Mouse (Mus musculus): ENCODE measurements around the gene Mmp24. TPM values are rescaled to one million over a fixed set of nuclear protein-coding genes. Genes with fewer than 3 reads are reported as not detected.
A peak's percentile ranks its signal among the peaks of the same experiment; 100 is the strongest.

Mmp24 gene
- total RNA-seq, 2 experiments from 2014 or later = 42.0 to 46.5 TPM

DNA sequence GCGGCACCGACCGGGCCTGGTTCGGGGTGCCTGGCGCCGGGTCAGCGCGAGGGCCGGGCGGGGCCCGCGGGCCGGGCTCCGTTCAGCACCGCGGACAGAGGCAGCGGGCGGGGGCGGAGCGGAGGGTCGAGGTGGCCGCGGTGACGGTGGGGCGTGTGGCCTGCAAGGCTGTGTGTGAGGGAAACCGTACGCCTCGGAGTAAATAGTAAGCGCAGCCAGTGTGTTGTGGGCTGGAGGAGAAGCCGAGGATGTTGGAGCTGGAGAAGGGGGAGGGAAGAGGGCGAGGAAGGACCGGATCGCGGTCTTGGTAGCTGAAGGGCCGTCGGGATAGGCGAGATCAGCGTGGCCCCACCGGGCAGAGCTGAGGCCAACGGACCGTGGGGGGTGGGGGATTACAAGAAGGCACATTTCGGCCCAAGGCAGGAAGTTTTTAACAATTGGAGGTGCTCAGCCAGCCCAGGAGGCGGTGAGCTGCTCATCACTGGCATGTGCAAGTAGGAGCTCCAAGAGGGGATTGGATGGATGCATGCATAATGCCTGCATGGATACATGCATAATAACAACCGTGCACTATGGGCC is 632 bp downstream of the Mmp24 start:
- peak; percentile 37 to 48 for DNase-seq

DNA sequence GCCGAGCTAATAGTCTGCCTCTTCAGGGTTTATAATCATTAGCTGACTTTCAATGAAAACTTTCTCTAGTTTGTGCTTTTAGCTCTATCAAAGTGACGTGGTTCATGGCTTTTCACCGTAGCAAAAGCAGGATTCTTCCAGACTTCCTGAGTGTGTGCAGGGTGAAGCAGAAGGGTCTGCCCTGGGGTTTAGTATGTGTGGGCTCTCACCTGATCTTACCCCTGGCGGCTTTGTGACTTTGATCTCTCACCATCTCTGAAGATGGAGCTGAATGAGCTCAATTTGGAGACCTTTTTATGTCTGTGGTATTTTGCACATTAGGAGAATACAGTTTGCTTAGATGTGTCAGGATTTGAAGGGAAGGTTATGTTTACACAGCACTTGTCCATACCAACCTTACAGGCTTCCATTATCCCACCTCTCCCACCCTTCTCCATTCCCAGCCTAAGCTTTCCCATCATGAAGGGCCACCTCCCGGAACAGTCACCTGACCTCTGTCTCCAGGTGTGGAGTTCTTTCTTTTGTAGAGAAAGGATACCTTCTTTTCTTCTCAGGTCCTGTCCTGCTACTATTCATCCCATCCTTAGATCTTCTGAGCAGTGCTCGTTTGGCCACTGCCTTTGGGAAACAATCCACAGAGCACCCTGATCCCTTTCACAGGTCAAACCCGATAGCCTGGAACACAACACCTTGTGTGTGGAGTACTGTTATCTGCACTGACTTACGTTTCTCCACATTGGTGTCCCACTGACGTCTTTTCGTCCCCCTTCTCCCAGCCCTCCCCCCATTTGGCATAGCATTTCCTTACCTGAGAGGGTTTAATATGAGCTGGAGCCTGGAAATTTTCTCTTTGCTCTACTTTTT is 1.9 kb downstream of the Mmp24 start:
- DNase-seq = no peak

GRCm38 (mm10) chr2:155777688-155777985 is 2.5 kb downstream of the Mmp24 start:
- no peak for DNase-seq

- no peak for DNase-seq
Measured at GRCm38 (mm10) chr2:155778004-155778403, 2.9 kb downstream of the Mmp24 start.

DNA sequence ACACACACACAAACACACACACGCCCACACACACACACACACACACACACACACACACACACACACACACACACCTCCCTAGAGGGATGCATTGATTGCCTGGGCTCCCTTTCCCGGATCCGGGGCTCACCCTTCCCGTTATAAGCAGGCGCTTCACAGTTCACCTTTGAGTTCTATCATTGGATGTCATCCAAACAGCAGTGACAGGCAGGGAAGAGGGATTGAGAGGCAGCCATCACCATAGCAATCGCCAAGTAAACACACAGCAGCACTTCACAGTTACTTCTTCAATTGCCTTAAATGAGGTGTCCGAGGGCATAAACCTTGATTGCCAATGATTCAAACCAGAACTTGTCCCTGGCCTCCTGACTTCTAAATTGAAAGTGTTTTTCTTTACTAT is 3.9 kb downstream of the Mmp24 start:
- DNase-seq = no peak

DNA sequence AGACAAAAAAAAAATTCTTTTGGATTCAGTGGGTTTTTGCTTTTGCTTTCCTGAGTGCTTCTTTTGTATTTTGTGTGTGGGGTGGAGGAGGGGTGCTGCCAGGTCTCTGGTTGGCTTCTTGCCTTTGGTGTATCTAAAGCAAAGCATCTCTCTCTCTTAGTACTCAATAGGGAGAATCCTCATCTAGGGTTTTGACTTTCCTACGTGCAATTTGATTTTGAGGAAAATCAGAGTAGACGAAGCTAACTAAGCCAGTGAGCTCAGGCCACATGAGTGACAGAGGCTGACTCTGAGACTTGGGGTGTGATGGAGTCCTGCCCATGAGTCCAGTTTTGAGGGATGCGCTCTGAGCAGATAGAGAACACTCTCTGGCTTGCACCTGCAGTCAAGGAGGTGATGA is 4.4 kb downstream of the Mmp24 start:
- DNase-seq = no peak

GRCm38 (mm10) chr2:155784534-155784933 is 9.4 kb downstream of the Mmp24 start:
- DNase-seq = no peak

DNA sequence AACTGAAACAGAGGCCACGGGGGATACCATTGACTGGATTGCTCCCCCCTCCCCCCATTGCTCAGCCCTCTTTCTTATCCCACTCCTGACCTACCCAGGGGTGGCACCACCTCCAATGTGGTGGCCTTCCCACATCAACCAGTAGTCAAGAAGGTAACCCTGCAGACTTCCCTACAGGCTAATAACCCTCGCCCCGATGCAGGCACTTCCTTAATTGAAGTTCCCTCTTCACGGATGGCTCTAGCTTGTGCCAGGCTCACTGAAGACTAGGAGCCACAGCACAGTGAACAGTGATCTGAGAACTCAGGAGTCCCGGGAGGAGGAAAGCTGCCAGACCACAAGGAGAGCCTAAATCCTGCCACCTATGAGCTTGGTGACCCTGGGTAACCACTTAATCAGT is 11.8 kb downstream of the Mmp24 start:
- no peak for DNase-seq

DNA sequence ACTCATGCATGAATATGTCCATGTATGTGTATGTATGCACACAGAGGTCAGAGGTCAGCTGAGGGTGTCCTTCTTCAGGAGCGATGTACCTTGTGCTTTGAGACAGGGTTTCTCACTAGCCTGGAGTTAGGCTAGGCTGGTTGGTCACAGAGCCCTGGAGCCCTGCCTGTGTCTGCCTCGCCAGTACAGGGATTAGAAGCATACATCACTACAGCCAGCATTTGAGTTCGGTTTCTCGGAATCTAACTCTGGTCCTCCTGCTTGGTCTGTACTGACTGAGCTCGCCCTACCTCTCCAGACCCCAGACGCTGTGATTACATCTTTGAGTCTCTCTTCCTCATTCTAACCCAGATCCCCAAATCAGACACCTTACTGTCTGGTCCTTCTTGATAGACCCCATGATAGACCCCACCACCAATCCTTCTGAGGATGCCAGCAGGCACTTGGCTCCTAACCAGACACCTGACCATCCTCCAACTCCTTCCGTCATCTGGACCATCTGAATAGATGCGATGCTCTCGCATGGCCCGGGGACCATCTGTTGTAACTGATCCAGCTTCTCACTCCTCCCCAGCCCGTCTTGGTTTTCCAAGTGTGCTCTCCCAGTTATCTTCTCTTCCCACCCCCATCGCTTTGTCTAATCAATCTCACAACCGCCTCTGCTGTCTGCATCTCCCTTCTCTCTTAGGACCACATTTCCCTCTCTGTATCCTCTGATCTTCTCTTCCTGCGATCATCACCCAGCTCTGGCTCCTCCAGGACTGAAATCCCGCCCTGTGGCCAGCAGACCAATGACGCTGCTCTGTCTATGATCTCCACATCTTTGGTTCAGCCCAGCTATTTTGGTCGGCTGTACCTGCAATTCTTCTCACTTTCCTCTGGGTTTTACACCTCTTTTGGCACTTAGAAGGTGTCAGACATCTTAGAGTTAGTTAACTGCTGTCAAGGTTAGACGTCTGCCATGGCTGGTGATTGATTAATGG is 13.1 kb downstream of the Mmp24 start:
- no peak for DNase-seq

DNA sequence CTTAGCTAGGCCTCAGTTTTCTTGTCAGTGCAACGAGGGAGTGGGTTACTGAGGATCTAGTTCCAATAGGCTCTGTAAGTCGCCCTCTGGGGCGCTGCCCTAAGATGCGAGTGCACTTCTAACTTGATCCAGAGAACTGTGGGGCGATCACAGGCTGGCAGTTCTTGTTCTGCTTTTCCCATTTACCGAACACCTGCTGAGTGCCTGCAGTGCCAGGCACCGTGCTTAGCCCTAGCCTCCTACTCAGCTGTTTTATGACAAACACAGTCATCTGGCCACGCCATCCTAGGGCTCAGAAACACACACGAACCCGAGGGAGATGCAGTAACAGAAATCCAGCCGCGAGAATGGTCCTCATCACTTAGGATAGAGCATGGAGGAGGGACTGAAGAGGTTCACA is 17.8 kb downstream of the Mmp24 start:
- DNase-seq = no peak

DNA sequence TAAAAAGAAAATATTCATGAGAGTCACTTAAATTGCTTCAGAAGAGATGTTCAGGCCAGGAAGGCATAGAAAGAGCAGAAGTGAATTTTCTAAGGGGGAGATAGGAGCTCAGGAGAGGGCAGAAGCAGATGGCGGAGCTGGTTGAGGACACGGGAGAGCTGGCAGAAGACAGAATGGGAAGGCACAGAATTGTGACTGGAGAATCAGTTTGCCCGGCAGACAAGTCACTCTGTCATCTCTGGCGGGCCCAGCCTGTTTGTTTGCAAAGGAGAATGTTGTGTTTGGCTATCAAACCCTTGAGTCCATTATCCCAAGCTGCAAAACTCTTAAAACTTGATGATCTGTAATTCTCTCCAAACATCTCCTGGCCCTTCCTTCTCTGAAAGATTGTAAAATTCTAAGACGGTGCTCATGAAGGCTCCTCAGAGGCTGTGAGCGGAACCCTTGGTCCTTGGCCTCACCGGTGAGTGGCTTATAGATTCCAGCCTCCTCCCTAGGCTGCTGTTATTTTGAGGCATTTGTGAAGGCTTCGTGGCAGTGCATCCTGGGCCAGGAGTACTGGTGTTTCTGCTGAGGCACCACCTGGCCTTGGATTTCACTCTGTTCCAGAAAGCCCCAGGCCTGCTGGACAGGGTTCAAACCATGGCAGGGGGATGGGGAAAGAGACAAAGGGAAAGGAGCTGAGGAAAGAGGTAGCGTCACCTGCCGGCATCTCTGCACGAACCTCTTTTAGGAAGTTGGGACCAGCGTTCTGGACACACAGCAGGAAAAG is 19.7 kb downstream of the Mmp24 start:
- DNase-seq = no peak

- no peak for DNase-seq
Measured at GRCm38 (mm10) chr2:155798613-155799012, 23.5 kb downstream of the Mmp24 start.

DNA sequence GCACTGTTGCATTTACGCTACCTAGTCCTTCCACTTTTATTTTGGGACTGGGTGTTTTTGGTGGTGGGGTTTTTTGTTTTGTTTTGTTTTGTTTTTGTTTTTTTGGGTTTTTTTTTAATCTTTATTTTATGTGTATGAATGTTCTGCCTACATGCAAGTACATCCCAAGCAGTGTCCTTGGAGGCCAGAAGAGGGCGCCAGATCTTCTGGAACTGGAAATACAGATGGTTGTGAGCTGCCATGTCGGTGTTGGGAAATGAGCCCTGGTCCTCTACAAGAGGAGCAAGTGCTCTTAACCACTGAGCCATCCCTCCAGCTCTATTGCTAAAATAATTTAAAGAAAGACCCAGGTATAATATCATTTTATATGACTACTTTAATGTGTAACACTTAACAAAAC is 27.6 kb downstream of the Mmp24 start:
- DNase-seq = no peak

DNA sequence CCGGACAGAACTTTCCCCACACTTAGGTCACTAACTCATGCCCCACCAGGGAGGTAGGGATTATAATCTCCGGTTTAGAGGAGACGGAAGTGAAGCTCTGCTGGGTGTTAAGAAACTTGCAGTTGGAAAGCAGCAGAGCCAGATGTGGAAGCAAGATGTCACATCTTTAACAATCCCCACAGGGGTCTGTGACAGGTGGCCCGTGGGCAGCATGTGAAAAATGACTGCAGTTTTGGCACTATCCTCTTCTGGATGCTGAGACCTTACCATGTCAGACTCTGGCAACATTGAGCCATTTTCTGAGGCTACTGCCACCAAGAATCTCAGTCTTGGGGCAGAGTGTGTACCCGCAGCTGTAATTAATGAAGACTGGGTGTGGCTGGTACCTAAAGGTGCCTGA is 28.9 kb downstream of the Mmp24 start:
- no peak for DNase-seq

GRCm38 (mm10) chr2:155805231-155805924 is 30.2 kb downstream of the Mmp24 start:
- DNase-seq = no peak

- DNase-seq = no peak
Measured at GRCm38 (mm10) chr2:155805925-155806255, 30.7 kb downstream of the Mmp24 start.

GRCm38 (mm10) chr2:155806548-155806947 is 31.4 kb downstream of the Mmp24 start:
- DNase-seq = no peak

DNA sequence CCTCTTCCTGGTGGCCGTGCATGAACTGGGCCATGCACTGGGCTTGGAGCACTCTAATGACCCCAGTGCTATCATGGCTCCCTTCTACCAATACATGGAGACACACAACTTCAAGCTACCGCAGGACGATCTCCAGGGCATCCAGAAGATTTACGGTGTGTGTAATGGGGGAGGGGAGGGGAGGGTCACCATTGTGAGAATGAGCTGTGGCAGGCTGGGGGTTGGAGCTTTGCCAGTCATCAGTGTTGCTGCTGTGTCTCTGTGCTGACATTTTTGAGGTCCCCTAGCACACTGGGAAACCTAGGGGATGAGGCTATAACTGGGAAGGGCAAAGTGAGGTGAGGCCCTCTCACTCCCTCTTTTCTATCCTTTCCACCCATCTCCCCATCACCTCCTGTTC is 32.3 kb downstream of the Mmp24 start:
- DNase-seq = no peak

- DNase-seq = no peak
Measured at GRCm38 (mm10) chr2:155809620-155810019, 34.5 kb downstream of the Mmp24 start.

DNA sequence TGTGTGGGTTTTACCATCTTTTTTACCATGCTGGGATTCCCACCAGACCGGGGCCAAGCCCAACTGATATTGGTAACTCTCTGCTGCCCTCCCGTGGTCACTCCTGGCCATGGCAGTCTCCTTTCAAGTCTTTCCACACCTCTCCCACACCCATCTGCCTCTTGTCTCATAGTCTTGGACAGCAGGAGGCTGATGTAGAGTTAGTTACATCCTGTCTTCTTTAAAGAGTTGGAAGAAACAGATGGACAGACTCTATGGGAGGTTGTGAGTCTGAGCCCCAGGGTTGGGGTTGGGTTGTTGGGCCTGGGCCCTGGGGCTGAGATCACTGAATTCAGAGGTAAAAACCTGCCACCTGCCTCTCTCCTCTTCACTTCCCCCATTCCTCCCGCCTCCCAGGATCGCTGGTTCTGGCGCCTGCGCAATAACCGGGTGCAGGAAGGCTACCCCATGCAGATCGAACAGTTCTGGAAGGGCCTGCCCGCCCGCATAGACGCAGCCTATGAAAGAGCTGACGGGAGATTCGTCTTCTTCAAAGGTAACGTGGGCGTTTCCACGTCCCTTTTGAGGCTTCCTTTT is 36.8 kb downstream of the Mmp24 start:
- peak; percentile 83 to 84 for DNase-seq

DNA sequence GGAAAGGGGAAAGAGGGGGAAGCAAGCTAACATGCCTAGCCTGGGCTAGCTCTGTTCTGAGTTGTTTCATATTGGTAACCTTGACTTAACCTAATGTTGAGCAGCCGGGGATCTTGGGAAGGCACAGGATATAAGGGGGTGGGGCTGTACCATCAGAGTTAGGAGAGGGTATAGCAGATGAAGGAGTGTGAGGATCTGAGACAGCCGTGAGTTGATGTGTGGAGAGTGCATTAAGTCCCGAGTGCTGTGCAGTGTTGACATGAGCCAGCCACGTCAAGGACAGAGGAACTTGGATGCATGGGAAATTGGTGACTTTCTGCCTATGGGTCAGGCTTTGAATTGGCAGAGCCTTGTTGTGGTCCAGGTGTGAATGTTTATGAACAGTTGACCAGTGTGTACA is 37.5 kb downstream of the Mmp24 start:
- no peak for DNase-seq

DNA sequence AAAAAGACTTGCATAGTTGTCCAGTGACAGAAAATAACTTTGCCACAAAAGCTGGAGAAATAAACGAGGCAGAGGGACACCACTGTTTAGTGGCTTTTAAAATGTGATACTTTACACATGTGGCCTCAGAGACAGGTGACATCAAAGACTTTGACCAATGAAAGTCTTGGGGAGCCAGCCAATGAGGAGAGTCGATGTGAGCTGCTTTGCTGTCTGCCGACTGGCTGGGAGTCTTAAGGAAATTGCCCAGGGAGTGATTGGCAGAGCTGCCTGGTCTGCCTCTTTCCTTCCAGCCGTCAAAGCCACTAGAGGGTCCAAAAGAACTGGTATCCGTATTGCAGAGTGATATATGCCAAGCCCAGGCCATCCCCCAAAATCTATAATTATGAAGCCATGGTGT is 39.7 kb downstream of the Mmp24 start:
- DNase-seq = no peak

All from layer of hippocampus, postnatal 36 days (tissue).